In genomic region chr13:21783255-21783617, GRCm38 (mm10) we compare ENCODE assay signal across 8 mouse cellular contexts. TPM values are rescaled to one million over a fixed set of nuclear protein-coding genes. Genes with fewer than 3 reads are reported as not detected.
DNase-seq lines count a peak whose midpoint lies in the region; ATAC-seq and TF ChIP-seq lines count a peak whose summit lies in the region.

TSS of gene Hist1h3i (minus strand) at chr13:21783370.

- TF ChIP-seq EP300 in CH12.LX (IDR thresholded peaks at IDR 0.05; ENCODE audit: low read length) = no peak

- dilution Hi-C loops in CH12.LX (cut with MboI; ENCODE audit: extremely low pct_ligation_motif_present, extremely low pct_unique_long_range_greater_than_20kb, low sequenced_read_pairs) = no loop called here

- H3K9me3 ChIP-seq in CH12.LX (replicated peaks; ENCODE audit: low read length) = no peaks in the 10 kb centered on the region
- H3K9me3 ChIP-seq in embryonic facial prominence, embryonic 15.5 days (replicated peaks) = no peaks in the 10 kb centered on the region
- no peaks in the 10 kb centered on the region for H3K9me3 ChIP-seq in kidney, embryonic 15.5 days (replicated peaks)
- no peaks in the 10 kb centered on the region for H3K9me3 ChIP-seq in limb, embryonic 15.5 days
- no peaks in the 10 kb centered on the region for H3K9me3 ChIP-seq in midbrain, postnatal 0 days (ENCODE audit: low read length)
- H3K9me3 ChIP-seq in stomach, embryonic 15.5 days = no peaks in the 10 kb centered on the region

- peak; percentile 77 for ATAC-seq in embryonic facial prominence, embryonic 15.5 days (ENCODE audit: insufficient number of reproducible peaks, low FRiP score, low TSS enrichment, low read depth)
- ATAC-seq in kidney, embryonic 15.5 days (replicated peaks; ENCODE audit: low FRiP score) = peak; percentile 73
- peak; percentile 69 for ATAC-seq in limb, embryonic 15.5 days (ENCODE audit: insufficient number of reproducible peaks, low FRiP score, low TSS enrichment, low read depth)
- peak; percentile 79 for ATAC-seq in midbrain, postnatal 0 days (ENCODE audit: low FRiP score)
- ATAC-seq in stomach, embryonic 15.5 days (ENCODE audit: insufficient read depth, low FRiP score, low read depth) = peak; percentile 59

- no peak for TF ChIP-seq RAD21 in CH12.LX (IDR thresholded peaks at IDR 0.05; ENCODE audit: low read depth, low read length)

- no peaks in the 10 kb centered on the region for H3K27me3 ChIP-seq in CH12.LX (replicated peaks)
- no peaks in the 10 kb centered on the region for H3K27me3 ChIP-seq in embryonic facial prominence, embryonic 15.5 days
- H3K27me3 ChIP-seq in kidney, embryonic 15.5 days = no peaks in the 10 kb centered on the region
- no peaks in the 10 kb centered on the region for H3K27me3 ChIP-seq in limb, embryonic 15.5 days
- no peaks in the 10 kb centered on the region for H3K27me3 ChIP-seq in midbrain, postnatal 0 days (ENCODE audit: insufficient read depth, low read length)
- H3K27me3 ChIP-seq in stomach, embryonic 15.5 days (replicated peaks) = no peaks in the 10 kb centered on the region

- no peaks in the 10 kb centered on the region for H3K79me2 ChIP-seq in CH12.LX (replicated peaks; ENCODE audit: control insufficient read depth, extremely low read depth, insufficient read depth, poor library complexity, severe bottlenecking)

- DNase-seq in CH12.LX (ENCODE audit: extremely low read depth) = peak; percentile 92
- peak; percentile 73 to 89 for DNase-seq in heart, adult 9 months (ENCODE audit: low spot score in 2 of 2)
- DNase-seq in midbrain, postnatal 0 days (ENCODE audit: low spot score) = peak; percentile 94

- peak within 1 kb of the TSS; percentile 29 to 59 (median 43) for H3K4me3 ChIP-seq in CH12.LX (replicated peaks in 1 of 3; ENCODE audit: low read depth in 2 of 3, low read length in 2 of 3, poor library complexity in 1 of 3)
- peak within 1 kb of the TSS; percentile 63 for H3K4me3 ChIP-seq in bone marrow, adult 2 months (replicated peaks; ENCODE audit: control insufficient read depth, low read depth, low read length)
- H3K4me3 ChIP-seq in embryonic facial prominence, embryonic 15.5 days (replicated peaks) = peak within 1 kb of the TSS; percentile 44
- peak within 1 kb of the TSS; percentile 49 for H3K4me3 ChIP-seq in kidney, embryonic 15.5 days (replicated peaks)
- H3K4me3 ChIP-seq in limb, embryonic 15.5 days = peak within 1 kb of the TSS; percentile 41
- H3K4me3 ChIP-seq in midbrain, postnatal 0 days (ENCODE audit: low read depth, low read length) = peak within 1 kb of the TSS; percentile 37
- peak within 1 kb of the TSS; percentile 46 for H3K4me3 ChIP-seq in stomach, embryonic 15.5 days (replicated peaks)

- no peak for TF ChIP-seq CTCF in CH12.LX (conservative IDR thresholded peaks at IDR 0.05 in 1 of 2, IDR thresholded peaks at IDR 0.05 in 1 of 2; ENCODE audit: low read depth in 2 of 2, low read length in 2 of 2)
- TF ChIP-seq CTCF in bone marrow, adult 2 months (IDR thresholded peaks at IDR 0.05; ENCODE audit: control insufficient read depth, insufficient read depth, low read length) = no peak
- no peak for TF ChIP-seq CTCF in midbrain, postnatal 0 days (IDR thresholded peaks at IDR 0.05)

- WGBS in bone marrow, adult 2 months = 0% methylated on average over 20 of the region's 20 CpGs
- WGBS in embryonic facial prominence, embryonic 15.5 days = under 1% methylated on average over 15 of the region's 20 CpGs
- WGBS in kidney, embryonic 15.5 days = under 1% methylated on average over 15 of the region's 20 CpGs
- 0% methylated on average over 19 of the region's 20 CpGs for WGBS in limb, embryonic 15.5 days
- 0% methylated on average over 13 of the region's 20 CpGs for WGBS in midbrain, postnatal 0 days
- 0% methylated on average over 17 of the region's 20 CpGs for whole genome bisulfite sequencing in stomach, embryonic 15.5 days

- in situ Hi-C loops in CH12.LX (cut with MboI; ENCODE audit: low pct_ligation_motif_present, low pct_unique_long_range_greater_than_20kb, low sequenced_read_pairs) = no loop called here

- H3K4me1 ChIP-seq in CH12.LX (ENCODE audit: control insufficient read depth in 1 of 2, insufficient read depth in 2 of 2) = peaks cover 0 to 29% of the 10 kb centered on the region in 2 experiments; a peak in 3 of 4 replicates
- peaks cover 3% of the 10 kb centered on the region; the same call in 1 of the 2 replicates for H3K4me1 ChIP-seq in bone marrow, adult 2 months (ENCODE audit: control insufficient read depth, insufficient read depth, low read length)
- H3K4me1 ChIP-seq in embryonic facial prominence, embryonic 15.5 days = peaks cover 47% of the 10 kb centered on the region
- H3K4me1 ChIP-seq in kidney, embryonic 15.5 days = peaks cover 39% of the 10 kb centered on the region
- H3K4me1 ChIP-seq in limb, embryonic 15.5 days = peaks cover 37% of the 10 kb centered on the region
- peaks cover 11% of the 10 kb centered on the region for H3K4me1 ChIP-seq in midbrain, postnatal 0 days (ENCODE audit: insufficient read depth, low read length)
- peaks cover 14% of the 10 kb centered on the region for H3K4me1 ChIP-seq in stomach, embryonic 15.5 days

- peak; percentile 97 for TF ChIP-seq POLR2A in CH12.LX (IDR thresholded peaks at IDR 0.05; ENCODE audit: low read depth, low read length)
- no peak for TF ChIP-seq POLR2A in bone marrow, adult 2 months (IDR thresholded peaks at IDR 0.05; ENCODE audit: borderline replicate concordance, control insufficient read depth, low read depth, low read length)

- H3K9ac ChIP-seq in CH12.LX (ENCODE audit: insufficient read depth, low read depth) = peak within 1 kb of the TSS; percentile 83
- peak within 1 kb of the TSS; percentile 29; the same call in 1 of the 2 replicates for H3K9ac ChIP-seq in embryonic facial prominence, embryonic 15.5 days
- H3K9ac ChIP-seq in kidney, embryonic 15.5 days = peak within 1 kb of the TSS; percentile 63
- peak within 1 kb of the TSS; percentile 33; the same call in 1 of the 2 replicates for H3K9ac ChIP-seq in limb, embryonic 15.5 days
- peak within 1 kb of the TSS; percentile 46 for H3K9ac ChIP-seq in midbrain, postnatal 0 days (replicated peaks; ENCODE audit: low read length, poor library complexity, severe bottlenecking)
- H3K9ac ChIP-seq in stomach, embryonic 15.5 days = peak within 1 kb of the TSS; percentile 56

- H3K27ac ChIP-seq in CH12.LX (ENCODE audit: insufficient read depth, low read depth) = peak within 1 kb of the TSS; percentile 94
- peak within 1 kb of the TSS; percentile 98 for H3K27ac ChIP-seq in bone marrow, adult 2 months (ENCODE audit: control insufficient read depth, insufficient read depth, low read depth, low read length, poor library complexity)
- peak within 1 kb of the TSS; percentile 86 for H3K27ac ChIP-seq in embryonic facial prominence, embryonic 15.5 days (replicated peaks)
- H3K27ac ChIP-seq in kidney, embryonic 15.5 days = peak within 1 kb of the TSS; percentile 96
- H3K27ac ChIP-seq in limb, embryonic 15.5 days = peak within 1 kb of the TSS; percentile 88
- no peak within 1 kb of the TSS for H3K27ac ChIP-seq in midbrain, postnatal 0 days (ENCODE audit: low read depth, low read length)
- H3K27ac ChIP-seq in stomach, embryonic 15.5 days = peak within 1 kb of the TSS; percentile 90

- no peaks in the 10 kb centered on the region for H3K36me3 ChIP-seq in CH12.LX (replicated peaks in 1 of 2; ENCODE audit: control insufficient read depth in 1 of 2, insufficient read depth in 1 of 2, low read length in 1 of 2)
- H3K36me3 ChIP-seq in embryonic facial prominence, embryonic 15.5 days = no peaks in the 10 kb centered on the region
- H3K36me3 ChIP-seq in kidney, embryonic 15.5 days = no peaks in the 10 kb centered on the region
- no peaks in the 10 kb centered on the region for H3K36me3 ChIP-seq in limb, embryonic 15.5 days
- H3K36me3 ChIP-seq in midbrain, postnatal 0 days (ENCODE audit: insufficient read depth, low read length) = no peaks in the 10 kb centered on the region
- H3K36me3 ChIP-seq in stomach, embryonic 15.5 days = no peaks in the 10 kb centered on the region

- peak within 1 kb of the TSS; percentile 72 for H3K4me2 ChIP-seq in CH12.LX (ENCODE audit: insufficient read depth, low read depth, poor library complexity, severe bottlenecking)
- H3K4me2 ChIP-seq in embryonic facial prominence, embryonic 15.5 days (replicated peaks) = peak within 1 kb of the TSS; percentile 65
- H3K4me2 ChIP-seq in kidney, embryonic 15.5 days = peak within 1 kb of the TSS; percentile 73
- peak within 1 kb of the TSS; percentile 56 for H3K4me2 ChIP-seq in limb, embryonic 15.5 days
- H3K4me2 ChIP-seq in midbrain, postnatal 0 days (ENCODE audit: low read depth, low read length, poor library complexity, severe bottlenecking) = peak within 1 kb of the TSS; percentile 67
- H3K4me2 ChIP-seq in stomach, embryonic 15.5 days = peak within 1 kb of the TSS; percentile 69

TF ChIP-seq in CH12.LX, 34 proteins besides CTCF, POLR2A, EP300 and RAD21 (continues in another document):
- TF ChIP-seq MAZ (IDR thresholded peaks at IDR 0.05; ENCODE audit: low read depth, low read length) (no peak), TCF12 (IDR thresholded peaks at IDR 0.05; ENCODE audit: low read depth, low read length) (peak; percentile 77), CHD2 (IDR thresholded peaks at IDR 0.05; ENCODE audit: low read length) (peak; percentile 79), ZMIZ1 (IDR thresholded peaks at IDR 0.05; ENCODE audit: low read depth, low read length) (peak; percentile 99), SMC3 (IDR thresholded peaks at IDR 0.05; ENCODE audit: low read depth, low read length) (no peak), USF1 (IDR thresholded peaks at IDR 0.05; ENCODE audit: low read depth, low read length) (no peak), MXI1 (IDR thresholded peaks at IDR 0.05; ENCODE audit: low read depth, low read length) (no peak), MAX (IDR thresholded peaks at IDR 0.05; ENCODE audit: low read length) (no peak), ZNF384 (IDR thresholded peaks at IDR 0.05; ENCODE audit: low read depth, low read length) (no peak), E2F4 (IDR thresholded peaks at IDR 0.05; ENCODE audit: insufficient replicate concordance, low read depth, low read length) (no peak), JUN (IDR thresholded peaks at IDR 0.05; ENCODE audit: insufficient read depth, low read depth, low read length) (no peak)

RNA-seq across cellular contexts. Expression of gene Hist1h3i, which starts in this region (rescaled TPM):
- total RNA-seq in CH12.LX (2012; rRNA removed) (797 and 828 TPM in 2 replicates), CH12.LX (2014; rRNA removed) (7.7 and 21.2 TPM in 2 replicates)
- 2.0 and 14.3 TPM in 2 replicates for polyA plus RNA-seq in CH12.LX (2012; ENCODE audit: insufficient read length, low read depth)
- 34.1 TPM in 1 of 2 replicates, not detected in the other for polyA plus RNA-seq in bone marrow, adult 2 months (2011; ENCODE audit: insufficient read depth, insufficient read length, low replicate concordance, missing spikeins)
- 86.2 and 99.0 TPM in 2 replicates for polyA plus RNA-seq in embryonic facial prominence, embryonic 15.5 days (2015; fragmentation: Nextera tagmentation; extraction: Ambion mirVana)
- 134 and 151 TPM in 2 replicates for polyA plus RNA-seq in kidney, embryonic 15.5 days (2015; fragmentation: Nextera tagmentation; extraction: Ambion mirVana)
- polyA plus RNA-seq in limb, embryonic 15.5 days (2015; fragmentation: Nextera tagmentation; extraction: Ambion mirVana) = 81.7 and 109 TPM in 2 replicates
- 282 and 525 TPM in 2 replicates for total RNA-seq in midbrain, postnatal 0 days (2014; rRNA removed)
- polyA plus RNA-seq in midbrain, postnatal 0 days (2015; fragmentation: Nextera tagmentation; extraction: Ambion mirVana) = 8.2 and 10.0 TPM in 2 replicates
- polyA plus RNA-seq in stomach, embryonic 15.5 days (2015; fragmentation: Nextera tagmentation; extraction: Ambion mirVana) = 109 and 120 TPM in 2 replicates

Comparison
In these comparisons a context has a peak if more than half of its experiments do, and no peak if none do; other contexts are left out.
1. H3K9ac ChIP-seq: peak in every context shown above with its lines; median percentile 83 in CH12.LX; 63 in kidney, embryonic 15.5 days; 56 in stomach, embryonic 15.5 days; 46 in midbrain, postnatal 0 days; 33 in limb, embryonic 15.5 days; 29 in embryonic facial prominence, embryonic 15.5 days.